Mouse (Mus musculus) limb, embryonic 14.5 days (tissue): ENCODE results near the gene Fus. TPM values are rescaled to one million over a fixed set of nuclear protein-coding genes. Genes with fewer than 3 reads are reported as not detected.
A peak's percentile ranks its signal among the peaks of the same experiment; 100 is the strongest.
"Not testable (repeated sequence)": the region's sequence is repeated elsewhere in the genome, so short reads cannot be mapped to it uniquely, and the experiment has no call there.

Experiments
- ATAC-seq: fragments of 200-750 bp; cut with Nextera tagmentation; 2 replicates; pipeline ENCODE4 v1.8.0; 2017; ENCODE audit warnings: low read depth, moderate number of reproducible peaks, moderate TSS enrichment; ENCODE audit not compliant: low FRiP score
- DNase-seq: peaks from one replicate; pipeline ENCODE4 v3.0.0-alpha.2; 2015; ENCODE audit warnings: low spot score
- H3K27ac ChIP-seq: fragments of 300-500 bp; sonication (generic); replicated peaks from 2 replicates; pipeline ENCODE4 v1.5.1; 2014; ENCODE audit warnings: low read depth, mild to moderate bottlenecking, low read length, moderate library complexity, mixed read lengths
- H3K27me3 ChIP-seq: fragments of 300-500 bp; sonication (generic); 2 replicates; pipeline ENCODE4 v1.6.1; 2014; ENCODE audit warnings: low read length, mixed read lengths; ENCODE audit not compliant: control insufficient read depth, insufficient read depth
- H3K36me3 ChIP-seq: fragments of 300-500 bp; sonication (generic); 2 replicates; pipeline ENCODE4 v1.6.1; 2014; ENCODE audit warnings: mild to moderate bottlenecking, low read length, moderate library complexity, mixed read lengths; ENCODE audit not compliant: control insufficient read depth, insufficient read depth
- H3K4me1 ChIP-seq: fragments of 300-500 bp; sonication (generic); 2 replicates; pipeline ENCODE4 v1.6.1; 2014; ENCODE audit warnings: antibody characterized with exemption, low read length, mixed read lengths; ENCODE audit not compliant: control insufficient read depth, insufficient read depth
- H3K4me2 ChIP-seq: fragments of 300-500 bp; sonication (generic); replicated peaks from 2 replicates; pipeline ENCODE4 v1.6.1; 2014; ENCODE audit warnings: low read depth, mild to moderate bottlenecking, low read length, moderate library complexity; ENCODE audit not compliant: severe bottlenecking
- H3K4me3 ChIP-seq: fragments of 300-500 bp; sonication (generic); replicated peaks from 2 replicates; pipeline ENCODE4 v1.5.1; 2014; ENCODE audit warnings: low read length
- H3K9ac ChIP-seq: fragments of 300-500 bp; sonication (generic); 2 replicates; pipeline ENCODE4 v1.6.1; 2014; ENCODE audit warnings: mild to moderate bottlenecking, low read depth, low read length, moderate library complexity; ENCODE audit not compliant: severe bottlenecking
- H3K9me3 ChIP-seq: fragments of 300-500 bp; sonication (generic); 2 replicates; pipeline ENCODE4 v1.6.1; 2016; ENCODE audit warnings: low read length; ENCODE audit not compliant: control insufficient read depth
- POLR2A ChIP-seq: fragments of 200-500 bp; IDR thresholded peaks from 2 replicates; pipeline ENCODE4 v1.8.0; 2012; ENCODE audit warnings: inconsistent platforms, mild to moderate bottlenecking, moderate library complexity, borderline replicate concordance; ENCODE audit not compliant: insufficient read depth, insufficient read length; ENCODE audit errors: extremely low read depth
- WGBS: fragments of 180-500 bp; shearing (Covaris S2); extraction: QIAGEN DNeasy Blood & Tissue Kit; methylation state at CpG from one replicate; pipeline ENCODE4 v1.1.7; 2014; 5-methylcytosine and 5-hydroxymethylcytosine counted together
- polyA plus RNA-seq, 2 experiments: library from polyadenylated mRNA; depleted of rRNA in 1 of 2; stranded (reverse) in 1 of 2; unstranded in 1 of 2; fragments of >200 nt; fragmentation: Nextera tagmentation in 1 of 2; extraction: Ambion mirVana in 1 of 2; gene quantifications; 2 replicates each; pipeline versions ENCODE4 v1.2.1 to v1.2.3; 2012 to 2014

Fus gene
- polyA plus RNA-seq, 2 experiments, result 60.9 to 999 TPM

GRCm38 (mm10) chr7:128012136-128012780 lies 45.0 kb downstream of the Fus start:
- no peaks in the 10 kb centered on the region for H3K9me3 ChIP-seq
- H3K27ac ChIP-seq, result no peak overlapping the region
- ATAC-seq, result no peak
- no peak overlapping the region for H3K9ac ChIP-seq
- no peaks in the 10 kb centered on the region for H3K4me1 ChIP-seq
- 74% methylated on average over 13 of the region's 13 CpGs for WGBS
- no peaks in the 10 kb centered on the region for H3K27me3 ChIP-seq
- no peak for DNase-seq
- no peak overlapping the region for H3K4me3 ChIP-seq
- TF ChIP-seq POLR2A, result no peak
- no peaks in the 10 kb centered on the region for H3K36me3 ChIP-seq
- no peak overlapping the region for H3K4me2 ChIP-seq

DNA sequence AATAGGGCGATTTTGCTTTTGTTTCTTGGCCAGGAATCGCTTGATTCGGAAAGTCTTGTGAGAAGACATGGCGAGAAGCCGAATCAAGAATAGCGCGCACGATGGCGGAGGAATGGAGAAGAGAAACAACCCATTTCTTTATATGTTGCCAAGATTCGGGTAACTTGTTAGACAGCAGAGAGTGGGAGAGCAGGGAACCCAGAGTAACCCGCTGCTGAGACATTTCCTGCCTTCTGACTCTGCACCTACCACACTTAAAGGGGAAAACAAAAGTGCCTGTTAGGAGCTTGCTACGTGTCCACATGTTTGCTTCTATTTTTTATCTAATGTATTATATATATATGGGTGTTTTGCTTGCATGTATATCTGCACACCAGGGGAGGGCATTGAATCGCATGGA lies 45.9 kb downstream of the Fus start:
- WGBS, result 91% methylated on average over 13 of the region's 13 CpGs

GRCm38 (mm10) chr7:128016134-128016533 lies 48.9 kb downstream of the Fus start:
- not testable (repeated sequence) for H3K9me3 ChIP-seq, H3K27ac ChIP-seq, H3K9ac ChIP-seq, H3K36me3 ChIP-seq, H3K4me1 ChIP-seq, DNase-seq, H3K27me3 ChIP-seq, H3K4me3 ChIP-seq, H3K4me2 ChIP-seq, ATAC-seq
- WGBS, result 76% methylated on average over 5 of the region's 5 CpGs

More for the DNA sequence above, 45.9 kb downstream of the Fus start:
- Histone ChIP-seq H3K36me3 (no peaks in the 10 kb centered on the region), H3K4me3 (no peak overlapping the region), H3K27me3 (no peaks in the 10 kb centered on the region), H3K9me3 (no peaks in the 10 kb centered on the region), H3K4me1 (no peaks in the 10 kb centered on the region), H3K27ac (no peak overlapping the region), H3K9ac (no peak overlapping the region), H3K4me2 (no peak overlapping the region)
- no peak for ATAC-seq
- no peak for DNase-seq
- TF ChIP-seq POLR2A, result no peak

DNA sequence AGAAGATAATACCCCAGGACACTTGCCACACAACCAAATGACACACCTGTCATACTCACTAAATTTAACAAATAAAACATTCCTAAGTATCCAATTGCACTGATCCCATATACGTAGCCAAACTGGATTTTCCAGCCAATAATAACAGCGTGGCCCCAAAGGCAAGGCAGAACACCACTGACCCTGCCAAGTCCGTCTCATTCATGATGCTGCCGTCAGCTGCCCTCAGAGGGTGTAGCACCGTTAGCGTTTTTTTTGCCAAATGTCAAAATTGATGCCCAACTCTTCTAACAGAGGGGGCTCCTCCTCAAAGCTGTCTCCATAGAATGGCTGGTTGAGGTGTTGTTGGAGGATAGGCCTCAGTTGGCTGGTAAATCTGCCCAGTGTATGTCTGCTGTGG lies 49.4 kb downstream of the Fus start:
- no peaks in the 10 kb centered on the region for H3K27me3 ChIP-seq

GRCm38 (mm10) chr7:128018275-128018674 lies 51.0 kb downstream of the Fus start:
- Histone ChIP-seq H3K9me3 (no peaks in the 10 kb centered on the region), H3K4me1 (no peaks in the 10 kb centered on the region), H3K27me3 (no peaks in the 10 kb centered on the region), H3K4me2 (no peak overlapping the region), H3K4me3 (no peak overlapping the region), H3K36me3 (no peaks in the 10 kb centered on the region), H3K9ac (no peak overlapping the region), H3K27ac (no peak overlapping the region)
- no peak for DNase-seq
- 89% methylated on average over 3 of the region's 3 CpGs for WGBS
- TF ChIP-seq POLR2A, result no peak
- ATAC-seq, result no peak

More for the DNA sequence above, 49.4 kb downstream of the Fus start:
- Histone ChIP-seq H3K9ac (no peak overlapping the region), H3K9me3 (no peaks in the 10 kb centered on the region), H3K4me3 (no peak overlapping the region), H3K4me1 (no peaks in the 10 kb centered on the region), H3K36me3 (no peaks in the 10 kb centered on the region), H3K27ac (no peak overlapping the region), H3K4me2 (no peak overlapping the region)
- DNase-seq (no peak), ATAC-seq (peak; percentile 44)
- no peak for TF ChIP-seq POLR2A
- 69% methylated on average over 6 of the region's 6 CpGs for WGBS

DNA sequence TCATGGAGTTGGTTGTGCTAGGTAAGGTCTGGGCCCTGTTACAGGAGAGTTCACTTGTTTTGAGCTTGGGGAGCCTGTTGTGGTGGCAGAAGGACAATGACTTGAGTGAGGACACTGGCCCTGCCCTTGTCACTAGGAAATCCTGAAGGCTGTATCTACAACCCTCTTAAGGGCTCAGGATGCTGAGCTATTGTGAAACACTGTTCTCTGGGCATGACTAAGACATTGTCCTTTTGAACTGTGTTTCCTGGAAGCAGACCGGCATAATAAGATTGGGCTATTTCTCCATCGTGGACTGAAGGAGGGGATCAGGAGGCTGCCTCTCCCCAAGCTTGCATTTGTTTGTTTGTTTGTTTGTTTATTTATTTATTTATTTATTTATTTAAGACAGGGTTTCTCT lies 51.9 kb downstream of the Fus start:
- DNase-seq (no peak), ATAC-seq (no peak)
- no peak for TF ChIP-seq POLR2A
- H3K4me3 ChIP-seq, result no peak overlapping the region
- H3K9me3 ChIP-seq, result no peaks in the 10 kb centered on the region
- H3K36me3 ChIP-seq, result no peaks in the 10 kb centered on the region
- H3K27ac ChIP-seq, result no peak overlapping the region
- WGBS, result 87% methylated on average over 2 of the region's 2 CpGs
- H3K9ac ChIP-seq, result no peak overlapping the region
- no peak overlapping the region for H3K4me2 ChIP-seq
- no peaks in the 10 kb centered on the region for H3K27me3 ChIP-seq
- no peaks in the 10 kb centered on the region for H3K4me1 ChIP-seq
